Mouse (Mus musculus) neural tube, embryonic 10.5 days (tissue): Measurements from ENCODE around the gene Gm7942.
"Not testable (repeated sequence)": the region's sequence is repeated elsewhere in the genome, so short reads cannot be mapped to it uniquely, and the experiment has no call there.

ENCODE experiments used
- DNase-seq: peaks from one replicate; pipeline ENCODE4 v3.0.0-alpha.2; 2017; ENCODE audit warnings: low spot score; ENCODE audit errors: extremely low spot score

The Gm7942 gene

DNA sequence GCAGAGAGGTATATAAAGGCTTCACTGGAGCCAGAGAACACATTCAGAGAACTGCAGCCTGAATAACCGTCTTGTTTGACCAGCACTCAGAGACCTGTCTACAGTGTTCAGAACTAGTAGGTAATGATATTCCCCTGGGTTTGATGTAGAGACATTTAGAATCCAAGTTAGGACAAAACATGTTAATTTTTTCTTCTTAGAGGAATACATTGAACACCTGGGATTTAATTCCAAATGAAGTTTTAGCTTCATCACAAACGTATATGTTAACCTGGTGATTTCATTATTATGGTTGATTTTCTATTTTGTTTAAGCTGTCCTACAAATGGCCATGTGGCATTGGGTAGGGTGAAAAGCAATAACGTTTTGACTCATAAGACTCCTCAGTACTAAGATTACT, at the start of gene Gm7942:
Gene Gm7942 (plus strand): TSS at position 301 of the 400 bp plus-strand sequence.
- DNase-seq: not testable (repeated sequence)
